Mouse (Mus musculus): ENCODE data around the gene Prdm16.

Prdm16 gene

DNA sequence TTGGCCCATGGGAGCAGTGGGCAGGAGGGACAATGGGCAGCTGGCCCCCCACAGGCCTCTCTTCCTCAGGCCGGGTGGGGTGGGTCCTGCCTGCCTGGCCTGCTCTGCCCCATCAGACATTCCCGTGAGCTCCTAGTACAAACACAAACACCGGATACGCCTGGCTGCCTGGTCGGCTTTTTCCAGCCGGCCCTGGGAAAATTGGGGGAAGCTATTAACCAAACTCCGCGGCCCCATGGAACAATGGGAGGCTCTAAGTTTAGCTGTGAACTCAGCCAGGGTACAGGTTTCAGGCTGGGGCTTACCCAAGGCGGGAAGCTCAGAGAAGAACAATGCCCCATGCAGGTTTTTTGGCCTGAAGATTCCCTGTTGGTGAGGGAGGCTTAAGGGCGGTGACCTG, 300.0 kb downstream of the Prdm16 start:
- no peak for DNase-seq (ENCODE audit: low spot score in 2 of 2)

- no peak for DNase-seq (ENCODE audit: low spot score in 2 of 2)
Measured at GRCm38 (mm10) chr4:154335761-154336160, 300.9 kb downstream of the Prdm16 start, which contains the start of gene B230104I21Rik. TSS of gene B230104I21Rik (plus strand) at chr4:154336127.

- DNase-seq (ENCODE audit: low spot score in 2 of 2), result no peak
Measured at GRCm38 (mm10) chr4:154334699-154335402, 301.8 kb downstream of the Prdm16 start.

- no peak for DNase-seq (ENCODE audit: low spot score in 2 of 2)
Measured at GRCm38 (mm10) chr4:154333300-154333699, 303.4 kb downstream of the Prdm16 start.

GRCm38 (mm10) chr4:154331271-154331670, 305.4 kb downstream of the Prdm16 start:
- DNase-seq (ENCODE audit: low spot score in 2 of 2), result no peak

- no peak for DNase-seq (ENCODE audit: low spot score in 2 of 2)
Measured at GRCm38 (mm10) chr4:154330001-154330400, 306.7 kb downstream of the Prdm16 start.

DNA sequence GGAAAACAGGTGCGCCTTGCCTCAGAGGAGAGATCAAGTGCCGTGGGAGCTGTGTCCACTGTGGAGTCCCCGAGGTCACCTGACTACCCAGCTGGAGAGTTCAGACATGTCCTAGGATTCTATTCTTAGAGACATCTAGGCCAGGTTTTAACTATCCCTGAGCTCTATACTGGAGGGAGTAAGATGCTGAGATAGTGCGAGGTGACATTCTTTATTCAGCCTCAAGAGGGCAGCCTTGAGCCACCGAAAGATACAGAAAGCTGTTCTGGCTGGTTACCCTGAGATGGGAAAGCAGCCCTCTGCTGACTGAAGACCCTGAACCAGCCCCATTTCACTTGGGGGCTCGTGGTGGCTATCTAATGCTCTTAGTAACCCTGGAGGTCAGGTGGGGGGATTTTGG, 307.8 kb downstream of the Prdm16 start:
- DNase-seq (ENCODE audit: low spot score in 2 of 2), result peak in 1 of 2 experiments; percentile 29

DNA sequence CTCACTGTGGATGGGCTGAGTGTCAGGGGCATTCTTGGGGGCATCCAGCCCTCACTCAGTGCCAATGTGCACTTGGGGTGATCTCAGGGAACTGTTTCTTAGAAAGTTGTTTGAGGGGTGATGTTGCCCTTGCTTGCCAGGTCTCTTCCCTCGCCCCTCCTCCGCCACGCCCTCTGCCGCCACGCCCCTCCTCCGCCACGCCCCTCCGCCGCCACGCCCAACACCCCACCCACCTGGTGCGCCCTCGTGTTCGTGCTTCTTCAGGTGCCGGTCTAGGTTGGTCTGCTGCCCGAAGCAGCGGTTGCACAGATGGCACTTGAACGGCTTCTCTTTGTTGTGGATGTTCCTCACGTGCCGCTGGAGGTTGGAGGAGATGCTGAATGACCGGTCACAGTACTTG, 308.2 kb downstream of the Prdm16 start:
- no peak for DNase-seq (ENCODE audit: low spot score in 2 of 2)

DNA sequence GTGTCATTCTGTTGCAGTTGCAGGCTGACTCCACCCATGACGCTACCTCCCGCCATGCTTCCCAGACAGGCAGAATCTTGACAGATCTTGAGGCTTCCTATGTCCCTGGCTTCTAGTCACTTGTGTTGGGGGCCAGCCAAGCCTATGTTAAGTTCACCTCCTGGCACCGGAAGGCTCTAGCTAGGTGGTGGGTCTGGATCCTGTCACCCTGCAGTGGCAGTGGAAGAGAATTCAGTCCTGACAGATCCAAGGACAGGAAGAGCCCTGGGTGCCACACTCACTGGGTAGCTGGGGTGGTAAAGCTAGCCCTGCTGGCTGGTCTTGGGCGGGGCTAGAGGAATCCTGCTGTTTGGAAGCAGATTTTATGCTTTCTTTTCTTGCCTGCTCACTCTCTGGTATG, 311.3 kb downstream of the Prdm16 start:
- no peak for DNase-seq (ENCODE audit: low spot score in 2 of 2)

DNA sequence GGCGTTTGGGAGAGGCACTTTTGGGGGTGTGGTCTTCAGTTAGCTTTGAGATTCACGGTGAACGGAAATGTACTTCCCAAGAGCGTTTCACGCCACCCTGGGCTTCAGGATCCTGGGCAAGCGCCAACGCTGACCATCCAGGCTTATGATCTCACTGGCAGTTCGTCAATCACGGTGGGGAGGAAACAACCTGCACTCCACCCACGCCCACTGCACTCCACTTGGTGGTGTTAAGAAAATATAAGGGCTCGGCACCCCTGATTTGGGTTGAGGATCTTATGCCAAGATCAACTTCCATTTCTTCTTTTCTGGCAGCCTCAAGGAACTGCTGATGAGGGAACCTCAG, 323.1 kb downstream of the Prdm16 start:
- no peak for DNase-seq (ENCODE audit: low spot score in 2 of 2)

- DNase-seq (ENCODE audit: low spot score in 2 of 2), result no peak
Measured at GRCm38 (mm10) chr4:154312935-154313621, 323.6 kb downstream of the Prdm16 start.

DNA sequence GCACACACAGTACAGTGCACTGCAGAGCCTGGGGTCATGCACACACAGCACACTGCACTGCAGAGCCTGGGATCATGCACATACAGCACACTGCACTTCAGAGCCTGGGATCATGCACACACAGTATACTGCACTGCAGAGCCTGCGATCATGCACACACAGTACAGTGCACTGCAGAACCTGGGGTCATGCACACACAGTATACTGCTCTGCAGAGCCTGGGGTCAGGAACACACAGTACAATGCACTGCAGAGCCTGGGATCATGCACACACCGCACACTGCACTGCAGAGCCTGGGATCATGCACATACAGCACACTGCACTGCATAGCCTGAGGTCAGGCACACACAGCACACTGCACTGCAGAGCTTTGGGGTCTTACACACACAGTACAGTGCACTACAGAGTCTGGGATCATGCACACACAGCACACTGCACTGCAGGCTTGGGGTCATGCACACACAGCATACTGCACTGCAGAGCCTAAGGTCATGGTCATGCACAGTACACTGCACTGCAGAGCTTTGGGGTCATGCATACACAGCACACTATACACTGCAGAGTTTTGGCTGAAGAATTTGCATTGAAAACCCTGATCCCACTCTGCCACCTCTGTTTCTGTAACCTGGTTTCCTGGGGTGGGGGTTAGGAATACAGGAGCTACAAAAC, 324.4 kb downstream of the Prdm16 start:
- no peak for DNase-seq (ENCODE audit: low spot score in 2 of 2)

DNA sequence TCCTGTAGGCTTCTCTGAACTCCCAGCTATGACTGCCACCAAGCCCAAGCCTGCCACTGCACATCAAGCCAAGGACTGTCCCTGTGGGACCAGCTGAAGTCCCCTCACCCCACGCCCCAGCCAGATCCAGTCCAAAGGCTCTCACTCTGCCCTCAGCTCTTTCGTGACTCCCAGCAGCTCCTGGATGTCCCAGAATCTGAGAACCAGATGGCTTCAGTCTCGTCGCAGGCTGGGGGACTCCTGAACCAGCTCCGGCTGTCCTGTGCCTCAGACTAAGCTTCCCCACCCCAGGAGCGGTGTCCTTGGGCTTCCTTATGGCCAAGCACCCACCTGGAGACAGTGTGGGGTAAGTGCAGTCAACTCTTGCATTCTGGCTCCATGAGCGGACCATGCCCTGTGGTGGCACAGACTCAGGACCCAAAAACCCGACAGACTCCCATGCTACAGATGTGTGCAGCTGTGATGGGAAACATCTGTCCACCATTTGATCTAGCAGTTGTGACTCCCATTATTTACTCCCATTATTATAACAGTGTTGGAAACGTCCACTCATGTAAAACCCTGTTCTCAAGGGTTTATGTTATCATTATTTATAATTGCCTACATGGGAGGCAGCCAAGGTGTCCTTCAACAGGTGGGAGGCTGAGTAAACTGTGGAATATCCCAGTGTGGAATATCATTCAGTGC, 326.0 kb downstream of the Prdm16 start:
- no peak for DNase-seq (ENCODE audit: low spot score in 2 of 2)

GRCm38 (mm10) chr4:154309131-154309530, 327.5 kb downstream of the Prdm16 start:
- no peak for DNase-seq (ENCODE audit: low spot score in 2 of 2)

GRCm38 (mm10) chr4:154301466-154301881, 335.2 kb downstream of the Prdm16 start, which contains the start of gene Arhgef16:
TSS of gene Arhgef16 (minus strand) at chr4:154301676.
- DNase-seq (ENCODE audit: low spot score in 2 of 2), result peak in 1 of 2 experiments; percentile 17

DNA sequence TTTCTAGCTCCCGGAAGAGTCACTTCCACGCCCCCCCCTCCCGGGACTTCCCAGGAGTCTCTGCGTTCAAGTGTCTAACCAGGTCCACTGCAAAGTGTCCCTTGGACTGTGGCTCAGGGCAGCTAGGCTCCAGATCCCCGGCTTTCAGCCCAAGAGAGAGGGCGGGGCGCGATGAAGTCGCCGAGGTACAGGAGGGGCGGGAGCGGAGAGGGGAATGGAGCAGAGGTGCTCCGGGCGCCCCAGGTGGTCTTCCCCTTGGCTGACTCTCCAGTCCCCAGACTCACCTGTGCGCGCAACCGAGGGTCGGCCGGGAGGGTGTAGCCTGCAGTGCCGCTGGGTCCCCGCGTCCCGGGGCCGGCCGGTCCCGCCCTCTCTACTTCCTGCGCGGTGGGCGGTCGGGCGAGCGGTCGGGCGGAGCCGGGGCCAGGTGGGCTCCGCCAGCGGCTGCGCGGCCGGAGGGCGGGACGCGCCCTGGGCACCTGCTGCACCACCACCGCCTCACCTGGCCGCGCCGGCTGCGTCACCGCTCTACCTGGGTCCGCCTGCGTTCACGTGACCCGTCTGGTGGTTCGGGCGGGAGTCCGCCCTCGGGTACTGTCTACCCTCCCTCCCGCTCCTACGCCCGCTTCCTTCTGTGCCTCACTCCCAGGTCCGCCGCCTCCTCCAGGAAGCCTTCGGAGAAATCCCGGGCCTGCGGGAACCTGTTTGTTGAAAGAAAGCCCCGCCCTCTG, 337.0 kb downstream of the Prdm16 start:
- DNase-seq (ENCODE audit: low spot score in 2 of 2), result no peak

DNA sequence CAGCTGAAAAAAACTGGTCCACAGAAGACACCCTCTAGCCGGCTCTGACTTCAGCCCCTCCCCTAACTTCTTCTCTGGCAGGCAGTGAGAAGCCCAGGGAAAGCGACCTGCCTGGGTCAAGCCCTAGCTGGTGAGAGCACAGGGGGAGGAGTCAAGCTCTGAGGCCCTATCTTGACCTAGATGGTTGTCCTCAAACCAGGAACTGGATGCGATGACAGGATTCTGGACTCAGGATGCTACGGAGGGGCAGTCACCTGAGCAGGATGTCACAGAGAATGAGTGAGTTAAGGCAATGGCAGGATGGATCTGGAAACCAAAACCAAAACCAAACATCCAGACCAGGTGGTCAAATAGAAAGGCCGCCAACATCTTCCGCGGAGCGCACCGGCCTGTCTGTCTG, 338.9 kb downstream of the Prdm16 start:
- no peak for DNase-seq (ENCODE audit: low spot score in 2 of 2)

DNA sequence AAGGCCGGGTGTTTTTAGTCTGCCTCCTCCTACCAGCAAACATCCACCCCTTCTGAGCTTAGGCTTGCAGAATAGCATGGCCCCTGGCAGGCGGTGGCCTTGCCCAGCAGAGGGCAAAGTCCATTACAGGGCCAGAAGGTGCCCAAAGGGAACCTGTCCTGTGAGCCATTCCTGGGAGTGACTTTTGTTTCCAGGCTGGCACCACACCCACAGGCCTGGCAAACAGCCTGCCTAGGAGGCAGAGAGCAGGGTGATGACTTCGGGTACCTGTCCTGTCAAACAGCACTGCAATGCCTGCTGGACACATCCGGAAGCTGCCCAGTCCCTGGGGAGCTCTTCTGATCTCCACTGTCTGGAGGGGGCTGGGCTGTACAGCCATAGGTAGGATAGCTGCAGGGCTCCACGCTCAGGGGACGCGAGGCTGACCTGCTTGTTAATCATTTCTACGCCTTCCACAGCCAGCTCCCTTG, 342.4 kb downstream of the Prdm16 start:
- DNase-seq (ENCODE audit: low spot score in 2 of 2), result no peak

- no peak for DNase-seq (ENCODE audit: low spot score in 2 of 2)
Measured at GRCm38 (mm10) chr4:154293735-154294201, 342.9 kb downstream of the Prdm16 start.

DNA sequence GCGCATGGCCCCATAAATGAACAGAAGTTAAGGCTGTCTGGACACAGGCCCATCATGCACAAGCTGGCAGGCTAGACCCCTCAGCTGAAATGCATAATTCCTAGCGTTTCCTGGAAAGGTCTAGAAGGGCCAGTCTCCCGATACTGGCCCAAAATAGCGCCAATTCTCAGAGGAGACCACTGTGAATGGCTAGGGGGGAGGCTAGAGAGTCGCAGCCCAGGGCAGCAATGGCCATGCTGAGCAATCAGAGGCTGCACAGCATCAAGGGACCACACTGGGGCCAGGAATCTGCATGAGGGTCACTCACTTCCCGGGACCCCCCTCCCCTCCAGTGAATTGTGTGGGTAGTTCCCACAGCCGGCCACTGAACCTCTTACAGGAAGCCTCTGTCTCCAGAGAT, 353.0 kb downstream of the Prdm16 start:
- no peak for DNase-seq (ENCODE audit: low spot score in 2 of 2)

DNA sequence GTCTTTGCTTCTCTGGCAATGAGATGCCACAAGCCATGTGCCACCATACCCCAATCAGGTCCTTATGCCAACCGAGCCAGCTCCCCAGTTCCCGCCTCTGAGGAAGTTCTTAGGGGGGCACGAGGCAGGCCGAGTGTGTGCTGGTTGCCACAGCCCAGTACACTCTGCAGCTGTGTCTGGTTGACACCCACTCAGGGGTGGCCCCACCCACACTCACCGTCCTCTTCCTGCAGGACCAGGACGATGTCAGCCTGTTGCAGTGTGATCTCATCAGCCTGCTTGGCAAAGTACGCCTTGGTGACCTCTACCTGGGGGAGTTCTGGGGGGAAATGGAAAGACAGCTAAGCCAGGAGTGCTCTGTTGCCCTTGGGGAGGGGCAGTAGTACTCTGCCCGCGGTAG, 357.2 kb downstream of the Prdm16 start:
- no peak for DNase-seq (ENCODE audit: low spot score in 2 of 2)

All from spleen, postnatal 14 days (tissue).